Mouse (Mus musculus): ENCODE results near the gene Hist1h2bm. TPM values are rescaled to one million over a fixed set of nuclear protein-coding genes. Genes with fewer than 3 reads are reported as not detected.
A peak's percentile ranks its signal among the peaks of the same experiment; 100 is the strongest.
"Not testable (repeated sequence)": the region's sequence is repeated elsewhere in the genome, so short reads cannot be mapped to it uniquely, and the experiment has no call there.

Gene Hist1h2bm
- polyA plus RNA-seq (2016; fragmentation: Nextera tagmentation; extraction: Ambion mirVana), result 2.9 and 4.4 TPM in 2 replicates

GRCm38 (mm10) chr13:21721757-21722372, at the start of gene Hist1h2bm:
Gene Hist1h2bm, plus strand, starts transcription at chr13:21722044.
- not testable (repeated sequence) for H3K9me3 ChIP-seq; H3K36me3 ChIP-seq; H3K27me3 ChIP-seq (replicated peaks)
- peak within 1 kb of the TSS; percentile 54 for H3K9ac ChIP-seq
- H3K4me2 ChIP-seq (replicated peaks), result peak within 1 kb of the TSS; percentile 60
- under 1% methylated on average over 37 of the region's 37 CpGs for whole genome bisulfite sequencing
- H3K27ac ChIP-seq, result peak within 1 kb of the TSS; percentile 57; the same call in 1 of the 2 replicates
- ATAC-seq (ENCODE audit: low FRiP score, low read depth), result peak; percentile 96
- H3K4me3 ChIP-seq, result peak within 1 kb of the TSS; percentile 36
- peaks cover 13% of the 10 kb centered on the region for H3K4me1 ChIP-seq

GRCm38 (mm10) chr13:21677305-21677704, 44.5 kb upstream of the Hist1h2bm start, which contains the start of gene Olfr1360:
Gene Olfr1360, minus strand, starts transcription at chr13:21677405.
- H3K36me3 ChIP-seq, result no peaks in the 10 kb centered on the region

GRCm38 (mm10) chr13:21697811-21698210, 24.0 kb upstream of the Hist1h2bm start, which contains the start of gene Olfr1359:
Gene Olfr1359, plus strand, starts transcription at chr13:21698111.
- no peak within 1 kb of the TSS for H3K4me3 ChIP-seq
- H3K9ac ChIP-seq, result no peak within 1 kb of the TSS
- H3K36me3 ChIP-seq, result no peaks in the 10 kb centered on the region
- no peak within 1 kb of the TSS for H3K4me2 ChIP-seq (replicated peaks)
- H3K4me1 ChIP-seq, result no peaks in the 10 kb centered on the region
- H3K27me3 ChIP-seq (replicated peaks), result no peaks in the 10 kb centered on the region
- no peak within 1 kb of the TSS for H3K27ac ChIP-seq
- ATAC-seq (ENCODE audit: low FRiP score, low read depth), result no peak
- H3K9me3 ChIP-seq, result no peaks in the 10 kb centered on the region

More at GRCm38 (mm10) chr13:21677305-21677704, 44.5 kb upstream of the Hist1h2bm start, which contains the start of gene Olfr1360:
- H3K27ac ChIP-seq, result no peak within 1 kb of the TSS
- ATAC-seq (ENCODE audit: low FRiP score, low read depth), result no peak
- H3K4me1 ChIP-seq, result no peaks in the 10 kb centered on the region
- no peak within 1 kb of the TSS for H3K4me2 ChIP-seq (replicated peaks)
- WGBS, result 75% methylated on average over 2 of the region's 2 CpGs
- H3K9me3 ChIP-seq, result no peaks in the 10 kb centered on the region
- no peak within 1 kb of the TSS for H3K4me3 ChIP-seq
- no peaks in the 10 kb centered on the region for H3K27me3 ChIP-seq (replicated peaks)
- H3K9ac ChIP-seq, result no peak within 1 kb of the TSS

- no peak overlapping the region for H3K4me3 ChIP-seq
- H3K9me3 ChIP-seq, result no peaks in the 10 kb centered on the region
- no peaks in the 10 kb centered on the region for H3K27me3 ChIP-seq (replicated peaks)
- 80% methylated on average over 4 of the region's 4 CpGs for WGBS
- H3K36me3 ChIP-seq, result no peaks in the 10 kb centered on the region
- H3K27ac ChIP-seq, result no peak overlapping the region
- H3K9ac ChIP-seq, result no peak overlapping the region
- no peaks in the 10 kb centered on the region; the same call in 1 of the 2 replicates for H3K4me1 ChIP-seq
- no peak overlapping the region for H3K4me2 ChIP-seq (replicated peaks)
- no peak for ATAC-seq (ENCODE audit: low FRiP score, low read depth)
These were observed 15.2 kb upstream of the Hist1h2bm start for GRCm38 (mm10) chr13:21706669-21707068.

- Histone ChIP-seq H3K4me3 (peak overlapping the region; percentile 48), H3K9me3 (no peaks in the 10 kb centered on the region), H3K27ac (no peak overlapping the region), H3K9ac (peak overlapping the region; percentile 27; the same call in 1 of the 2 replicates), H3K4me2 (replicated peaks) (peak overlapping the region; percentile 40), H3K36me3 (no peaks in the 10 kb centered on the region), H3K27me3 (replicated peaks) (no peaks in the 10 kb centered on the region), H3K4me1 (peaks cover 4% of the 10 kb centered on the region)
- WGBS, result under 1% methylated on average over 32 of the region's 32 CpGs
- peak; percentile 78 for ATAC-seq (ENCODE audit: low FRiP score, low read depth)
These were observed 11.7 kb upstream of the Hist1h2bm start for GRCm38 (mm10) chr13:21710031-21710711.

- H3K4me2 ChIP-seq (replicated peaks), result peak overlapping the region; percentile 64
- WGBS, result 1% methylated on average over 22 of the region's 22 CpGs
- H3K4me3 ChIP-seq, result peak overlapping the region; percentile 35
- peaks cover 8% of the 10 kb centered on the region for H3K4me1 ChIP-seq
- no peak overlapping the region for H3K27ac ChIP-seq
- no peaks in the 10 kb centered on the region for H3K27me3 ChIP-seq (replicated peaks)
- no peaks in the 10 kb centered on the region for H3K9me3 ChIP-seq
- H3K36me3 ChIP-seq, result no peaks in the 10 kb centered on the region
- no peak overlapping the region; the same call in 1 of the 2 replicates for H3K9ac ChIP-seq
- ATAC-seq (ENCODE audit: low FRiP score, low read depth), result peak; percentile 77
These were observed 10.9 kb upstream of the Hist1h2bm start for GRCm38 (mm10) chr13:21710821-21711525.

GRCm38 (mm10) chr13:21711698-21712097, 10.1 kb upstream of the Hist1h2bm start:
- Histone ChIP-seq H3K4me3 (peak overlapping the region; percentile 35; the same call in 1 of the 2 replicates), H3K4me2 (replicated peaks) (peak overlapping the region; percentile 64), H3K36me3 (no peaks in the 10 kb centered on the region), H3K27me3 (replicated peaks) (no peaks in the 10 kb centered on the region), H3K9ac (no peak overlapping the region), H3K27ac (no peak overlapping the region), H3K9me3 (no peaks in the 10 kb centered on the region), H3K4me1 (peaks cover 8% of the 10 kb centered on the region)
- ATAC-seq (ENCODE audit: low FRiP score, low read depth), result no peak
- WGBS, result 26% methylated on average over 4 of the region's 4 CpGs

- Histone ChIP-seq H3K4me2 (replicated peaks) (peak overlapping the region; percentile 74), H3K9ac (peak overlapping the region; percentile 57), H3K36me3 (no peaks in the 10 kb centered on the region), H3K9me3 (no peaks in the 10 kb centered on the region), H3K4me1 (peaks cover 16% of the 10 kb centered on the region), H3K27me3 (replicated peaks) (no peaks in the 10 kb centered on the region), H3K4me3 (no peak overlapping the region), H3K27ac (no peak overlapping the region)
- 3% methylated on average over 7 of the region's 7 CpGs for WGBS
- ATAC-seq (ENCODE audit: low FRiP score, low read depth), result no peak
These were observed 7.1 kb upstream of the Hist1h2bm start for GRCm38 (mm10) chr13:21714725-21715124.

- H3K36me3 ChIP-seq, result no peaks in the 10 kb centered on the region
- peak overlapping the region; percentile 30 for H3K4me3 ChIP-seq
- no peaks in the 10 kb centered on the region for H3K9me3 ChIP-seq
- H3K9ac ChIP-seq, result peak overlapping the region; percentile 57
- H3K27me3 ChIP-seq (replicated peaks), result no peaks in the 10 kb centered on the region
- H3K27ac ChIP-seq, result 0 out of 2 replicates have a peak overlapping the region, but pooled peaks have one; percentile 57
- peaks cover 16% of the 10 kb centered on the region for H3K4me1 ChIP-seq
- WGBS, result under 1% methylated on average over 22 of the region's 22 CpGs
- ATAC-seq (ENCODE audit: low FRiP score, low read depth), result 0 out of 2 replicates have a peak, but pooled peaks have one; percentile 2
- peak overlapping the region; percentile 74 for H3K4me2 ChIP-seq (replicated peaks)
These were observed 6.5 kb upstream of the Hist1h2bm start for GRCm38 (mm10) chr13:21715131-21715863.

GRCm38 (mm10) chr13:21715864-21716539, 5.8 kb upstream of the Hist1h2bm start, which contains the start of the genes Hist1h2bl and Hist1h2ai:
Gene Hist1h2bl, minus strand, starts transcription at chr13:21716143.
Gene Hist1h2ai, plus strand, starts transcription at chr13:21716422.
- peak within 1 kb of the TSS; percentile 74 for H3K4me2 ChIP-seq (replicated peaks)
- under 1% methylated on average over 38 of the region's 50 CpGs for WGBS
- H3K4me1 ChIP-seq, result peaks cover 19% of the 10 kb centered on the region
- ATAC-seq (ENCODE audit: low FRiP score, low read depth), result peak; percentile 91
- H3K36me3 ChIP-seq; H3K27me3 ChIP-seq (replicated peaks); H3K9me3 ChIP-seq: not testable (repeated sequence)
- H3K4me3 ChIP-seq, result peak within 1 kb of the TSS; percentile 44
- peak within 1 kb of the TSS; percentile 69 for H3K9ac ChIP-seq
- H3K27ac ChIP-seq, result peak within 1 kb of the TSS; percentile 88
